Mouse (Mus musculus) heart, adult 2 months (tissue): Measurements from ENCODE around the gene Gm20388. TPM values are rescaled to one million over a fixed set of nuclear protein-coding genes. Genes with fewer than 3 reads are reported as not detected.
"Not testable (repeated sequence)": the region's sequence is repeated elsewhere in the genome, so short reads cannot be mapped to it uniquely, and the experiment has no call there.

Experiments
- DNase-seq, 2 experiments: peaks; one replicate each; pipeline ENCODE4 v3.0.0; 2021
- H3K27ac ChIP-seq: fragments of 200-600 bp; 2 replicates; pipeline ENCODE4 v1.8.1; 2022
- H3K27me3 ChIP-seq: fragments of 200-500 bp; 2 replicates; pipeline ENCODE4 v1.6.1; 2012; ENCODE audit warnings: mild to moderate bottlenecking, low read length, inconsistent platforms, mixed read lengths; ENCODE audit not compliant: control insufficient read depth, insufficient read depth
- H3K36me3 ChIP-seq: fragments of 200-500 bp; 2 replicates; pipeline ENCODE4 v1.6.1; 2012; ENCODE audit warnings: low read length, inconsistent platforms; ENCODE audit not compliant: control insufficient read depth, insufficient read depth
- H3K4me1 ChIP-seq: fragments of 200-500 bp; 2 replicates; pipeline ENCODE4 v1.6.1; 2011; ENCODE audit warnings: low read length; ENCODE audit not compliant: control insufficient read depth, insufficient read depth
- H3K4me3 ChIP-seq: fragments of 200-600 bp; 2 replicates; pipeline ENCODE4 v1.8.1; 2022
- H3K79me2 ChIP-seq: fragments of 200-500 bp; replicated peaks from 2 replicates; pipeline ENCODE4 v1.6.1; 2012; ENCODE audit warnings: mild to moderate bottlenecking, inconsistent platforms, low read length, moderate library complexity, mixed read lengths; ENCODE audit not compliant: control insufficient read depth, insufficient read depth
- H3K9ac ChIP-seq: fragments of 200-500 bp; 2 replicates; pipeline ENCODE4 v1.6.1; 2012; ENCODE audit warnings: low read depth, mild to moderate bottlenecking, control low read depth, inconsistent platforms, low read length, mixed read lengths
- CTCF ChIP-seq: fragments of 200-600 bp; IDR thresholded peaks from 2 replicates; pipeline ENCODE4 v1.8.1; 2022; ENCODE audit warnings: antibody characterized with exemption, mild to moderate bottlenecking, moderate library complexity
- EP300 ChIP-seq: fragments of 200-500 bp; IDR thresholded peaks from 2 replicates; pipeline ENCODE4 v1.6.1; 2011; ENCODE audit warnings: low read depth, low read length, control low read depth; ENCODE audit not compliant: insufficient read depth
- POLR2A ChIP-seq: fragments of 200-500 bp; IDR thresholded peaks from 2 replicates; pipeline ENCODE4 v1.6.1; 2011; ENCODE audit warnings: mild to moderate bottlenecking, low read depth, low read length, control low read depth; ENCODE audit not compliant: insufficient read depth
- WGBS: fragments of 180-500 bp; shearing (Covaris S2); methylation state at CpG from one replicate; pipeline ENCODE4 v1.1.7; 2018; 5-methylcytosine and 5-hydroxymethylcytosine counted together
- intact Hi-C: fragments of 180-260 bp; cut with DNase I; formaldehyde crosslinking; loops from one replicate; pipeline ENCODE4 v1.15.1; 2025
- polyA plus RNA-seq: library from polyadenylated mRNA; depleted of rRNA; stranded (reverse); fragments of >200 nt; gene quantifications from 2 replicates; pipeline ENCODE4 v1.2.3, GENCODE M21; 2012
- total RNA-seq, 2 experiments: library from RNA; stranded (reverse); gene quantifications; 2 replicates each; pipeline ENCODE4 v1.2.3; 2021

Gene Gm20388
- total and polyA plus RNA-seq, 3 experiments, result 1.8 to 32.3 TPM; not detected in 1

DNA sequence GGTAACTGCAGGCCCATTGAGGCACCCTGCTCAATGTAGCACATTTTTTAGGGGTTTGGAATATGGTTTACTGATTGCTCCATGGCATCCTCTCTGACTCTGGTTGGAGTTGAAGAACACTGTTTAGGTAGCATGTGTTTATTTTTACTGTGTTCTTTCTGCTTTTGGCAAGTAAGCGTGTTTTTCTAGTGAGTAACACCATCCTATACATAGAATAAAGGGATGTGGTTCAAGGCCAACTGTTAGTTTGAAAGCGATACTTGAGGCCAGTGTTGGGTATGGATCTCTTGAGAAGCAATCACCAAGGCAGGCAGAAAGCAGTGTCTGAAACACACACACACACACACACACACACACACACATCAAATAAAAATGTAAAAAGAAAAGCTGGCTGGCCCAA is 3277.4 kb downstream of the Gm20388 start:
- Histone ChIP-seq H3K27me3 (no peaks in the 10 kb centered on the region), H3K9ac (no peak overlapping the region), H3K36me3 (no peaks in the 10 kb centered on the region), H3K79me2 (no peaks in the 10 kb centered on the region), H3K27ac (no peak overlapping the region), H3K4me1 (peaks cover 4% of the 10 kb centered on the region), H3K4me3 (no peak overlapping the region; the same call in 1 of the 2 replicates)
- intact Hi-C loops, result loop anchor here (5.0 kb wide), 1 partner anchor 41 kb away; no protein-coding TSS in a partner anchor
- 76% methylated on average over 2 of the region's 2 CpGs for WGBS
- TF ChIP-seq CTCF (no peak), POLR2A (no peak), EP300 (no peak)
- no peak for DNase-seq

DNA sequence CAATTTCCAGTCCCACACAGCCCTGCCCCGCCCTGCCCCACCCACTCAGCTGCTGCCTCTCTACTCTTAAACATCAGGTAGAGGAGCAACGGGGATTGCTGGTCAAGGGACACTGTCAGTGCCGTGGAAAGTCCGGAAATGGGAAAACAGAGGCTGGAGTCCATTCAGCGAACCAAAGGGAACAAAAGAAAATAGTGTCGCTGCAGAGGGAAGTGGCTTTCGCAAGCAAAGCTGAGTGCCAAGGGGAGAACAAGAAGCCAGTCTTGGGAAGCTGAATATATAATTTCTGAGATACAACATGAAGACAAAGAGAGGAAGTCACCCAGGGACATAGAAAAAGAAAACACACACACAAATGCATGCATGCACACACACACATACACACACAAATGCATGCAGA is 3278.2 kb downstream of the Gm20388 start:
- no peak overlapping the region for H3K4me3 ChIP-seq
- no peaks in the 10 kb centered on the region for H3K79me2 ChIP-seq
- WGBS, result 51% methylated on average over 7 of the region's 7 CpGs
- DNase-seq, result peak in 1 of 2 experiments; percentile 22
- H3K4me1 ChIP-seq, result peaks cover 4% of the 10 kb centered on the region
- H3K27ac ChIP-seq, result no peak overlapping the region
- H3K9ac ChIP-seq, result no peak overlapping the region
- H3K36me3 ChIP-seq, result no peaks in the 10 kb centered on the region
- intact Hi-C loops, result loop anchor here (5.0 kb wide), 1 partner anchor 42 kb away; no protein-coding TSS in a partner anchor
- H3K27me3 ChIP-seq, result no peaks in the 10 kb centered on the region
- TF ChIP-seq POLR2A (no peak), CTCF (no peak), EP300 (no peak)

DNA sequence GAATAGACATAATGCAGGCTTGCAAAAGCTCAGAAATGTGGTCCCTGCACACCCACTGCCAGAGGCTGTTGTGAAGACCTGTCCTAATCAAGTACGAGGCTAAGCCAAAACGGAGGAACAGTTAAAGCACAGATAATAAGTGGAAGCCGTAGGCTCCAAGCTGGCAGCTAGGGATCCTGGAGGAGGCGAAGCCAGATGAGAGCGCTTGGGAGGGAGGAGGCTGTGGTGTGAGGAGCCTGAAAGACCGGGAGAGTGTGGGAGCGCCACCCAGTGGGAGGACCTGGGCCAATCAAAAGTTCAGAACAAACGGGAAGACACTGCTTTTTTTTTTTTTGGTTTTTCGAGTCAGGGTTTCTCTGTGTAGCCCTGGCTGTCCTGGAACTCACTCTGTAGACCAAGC is 3280.0 kb downstream of the Gm20388 start:
- 0 out of 2 replicates have a peak, but pooled peaks have one; percentile 42 for TF ChIP-seq EP300
- peak; percentile 29; the same call in 1 of the 2 replicates for TF ChIP-seq POLR2A
- peak; percentile 70 for TF ChIP-seq CTCF
- peak; percentile 75 to 79 for DNase-seq
- H3K4me1 ChIP-seq, result peaks cover 4% of the 10 kb centered on the region
- H3K4me3 ChIP-seq, result no peak overlapping the region
- no peaks in the 10 kb centered on the region for H3K36me3 ChIP-seq
- no peaks in the 10 kb centered on the region for H3K27me3 ChIP-seq
- intact Hi-C loops, result no loop called here
- H3K27ac ChIP-seq, result no peak overlapping the region
- no peaks in the 10 kb centered on the region for H3K79me2 ChIP-seq
- 2% methylated on average over 9 of the region's 9 CpGs for WGBS
- no peak overlapping the region for H3K9ac ChIP-seq

DNA sequence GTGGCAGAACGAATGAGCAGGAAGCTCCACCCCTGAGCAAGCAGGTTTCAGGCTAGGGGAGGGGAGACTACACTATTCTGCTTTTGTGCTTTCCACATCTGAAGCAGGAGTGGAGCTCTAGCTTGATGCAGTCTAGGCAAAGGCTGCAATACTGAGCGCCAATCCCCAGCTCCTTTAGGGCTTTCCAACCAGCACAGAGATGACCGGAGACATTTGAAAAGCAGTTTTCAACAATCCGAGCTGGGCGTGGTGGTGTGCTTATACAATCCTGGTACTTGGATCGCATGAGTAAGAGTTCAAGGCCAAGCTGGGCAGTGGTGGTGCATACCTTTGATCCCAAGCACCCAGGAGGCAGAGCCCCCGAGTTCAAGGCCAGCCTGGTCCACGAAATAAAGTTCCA is 3281.3 kb downstream of the Gm20388 start:
- Histone ChIP-seq H3K79me2 (no peaks in the 10 kb centered on the region), H3K9ac (no peak overlapping the region), H3K4me1 (peaks cover 4% of the 10 kb centered on the region), H3K4me3 (no peak overlapping the region), H3K27me3 (no peaks in the 10 kb centered on the region), H3K27ac (no peak overlapping the region), H3K36me3 (no peaks in the 10 kb centered on the region)
- intact Hi-C loops, result no loop called here
- WGBS, result 55% methylated on average over 8 of the region's 8 CpGs
- TF ChIP-seq CTCF, result no peak
- no peak for TF ChIP-seq EP300
- TF ChIP-seq POLR2A, result no peak
- DNase-seq, result no peak

DNA sequence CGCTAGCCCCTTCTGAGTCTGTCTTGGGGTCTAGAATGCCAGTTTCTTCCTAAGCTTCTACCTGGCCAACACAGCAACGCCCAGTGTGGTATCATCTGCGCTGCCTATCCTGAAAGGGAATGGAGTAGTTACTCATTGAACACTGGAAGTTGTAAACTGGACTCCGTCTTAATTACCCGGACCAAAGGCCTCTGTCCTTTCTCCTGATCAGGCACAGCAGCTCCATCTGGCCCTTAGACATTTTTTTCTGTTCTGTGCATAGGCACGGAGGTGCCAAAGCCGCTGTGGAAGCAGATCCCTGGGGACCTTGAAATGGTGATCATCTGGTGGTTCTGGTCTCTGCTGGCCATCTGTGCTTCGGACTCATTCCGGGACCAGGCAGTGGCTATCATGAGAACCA is 3283.1 kb downstream of the Gm20388 start:
- Histone ChIP-seq H3K36me3 (no peaks in the 10 kb centered on the region), H3K27ac (no peak overlapping the region), H3K9ac (no peak overlapping the region), H3K4me1 (peaks cover 4% of the 10 kb centered on the region), H3K4me3 (no peak overlapping the region), H3K27me3 (no peaks in the 10 kb centered on the region), H3K79me2 (no peaks in the 10 kb centered on the region)
- TF ChIP-seq POLR2A (no peak), CTCF (no peak), EP300 (no peak)
- 89% methylated on average over 9 of the region's 9 CpGs for WGBS
- no peak for DNase-seq
- intact Hi-C loops, result no loop called here

DNA sequence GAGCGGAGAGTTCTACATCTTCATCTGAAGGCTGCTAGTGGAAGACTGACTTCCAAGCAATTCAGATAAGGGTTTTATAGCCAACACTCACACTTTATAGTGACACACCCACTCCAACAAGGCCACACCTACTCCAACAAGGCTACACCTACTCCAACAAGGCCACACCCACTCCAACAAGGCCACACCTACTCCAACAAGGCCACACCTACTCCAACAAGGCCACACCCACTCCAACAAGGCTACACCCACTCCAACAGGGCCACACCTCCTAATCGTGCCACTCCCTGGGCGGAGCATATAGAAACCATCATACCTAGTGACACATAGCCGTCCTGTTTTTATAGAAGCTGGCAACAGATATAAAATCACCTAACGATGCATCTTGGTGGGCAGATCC is 3286.4 kb downstream of the Gm20388 start:
- intact Hi-C loops, H3K4me3 ChIP-seq, H3K4me1 ChIP-seq, H3K27me3 ChIP-seq, H3K27ac ChIP-seq, H3K79me2 ChIP-seq, H3K9ac ChIP-seq, H3K36me3 ChIP-seq, DNase-seq: not testable (repeated sequence)
- WGBS, result 75% methylated on average over 5 of the region's 5 CpGs

DNA sequence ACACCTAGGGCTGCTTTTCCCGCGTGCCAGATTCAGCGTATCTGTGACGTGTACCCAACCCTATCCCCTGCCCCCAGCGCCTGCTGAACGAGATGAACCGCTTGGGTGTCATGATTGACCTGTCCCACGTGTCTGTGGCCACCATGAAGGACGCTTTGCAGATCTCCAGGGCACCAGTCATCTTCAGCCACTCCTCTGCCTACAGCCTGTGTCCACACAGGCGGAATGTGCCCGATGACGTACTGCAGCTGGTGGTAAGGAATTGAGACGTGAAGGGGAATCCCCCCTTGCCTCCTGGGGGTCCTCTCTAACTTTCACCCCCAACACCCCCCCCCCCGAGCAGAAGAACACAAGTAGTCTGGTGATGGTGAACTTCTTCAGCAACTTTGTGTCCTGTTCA is 3289.2 kb downstream of the Gm20388 start:
- Histone ChIP-seq H3K4me3 (no peak overlapping the region), H3K27ac (no peak overlapping the region), H3K36me3 (no peaks in the 10 kb centered on the region), H3K27me3 (no peaks in the 10 kb centered on the region), H3K79me2 (no peaks in the 10 kb centered on the region), H3K4me1 (no peaks in the 10 kb centered on the region), H3K9ac (no peak overlapping the region)
- intact Hi-C loops, result loop anchor here (5.0 kb wide), 1 partner anchor 363 kb away; no protein-coding TSS in a partner anchor
- no peak for DNase-seq
- 58% methylated on average over 14 of the region's 14 CpGs for WGBS
- no peak for TF ChIP-seq POLR2A
- no peak for TF ChIP-seq EP300
- TF ChIP-seq CTCF, result no peak
